Mouse (Mus musculus) stomach, postnatal 0 days (tissue): ENCODE results near the gene Ttll6. TPM values are rescaled to one million over a fixed set of nuclear protein-coding genes. Genes with fewer than 3 reads are reported as not detected.
A peak's percentile ranks its signal among the peaks of the same experiment; 100 is the strongest.

Source experiments
- ATAC-seq: fragments of 200-750 bp; cut with Nextera tagmentation; 2 replicates; pipeline ENCODE4 v1.8.0; 2017; ENCODE audit not compliant: low FRiP score, low TSS enrichment
- DNase-seq: peaks from one replicate; pipeline ENCODE4 v3.0.0-alpha.2; 2016; ENCODE audit warnings: low spot score
- H3K27ac ChIP-seq: fragments of 300-500 bp; sonication (generic); replicated peaks from 2 replicates; pipeline ENCODE4 v1.5.1; 2014; ENCODE audit warnings: mild to moderate bottlenecking, control low read depth
- H3K27me3 ChIP-seq: fragments of 300-500 bp; sonication (generic); 2 replicates; pipeline ENCODE4 v1.6.1; 2014; ENCODE audit warnings: low read length; ENCODE audit not compliant: control insufficient read depth, insufficient read depth
- H3K36me3 ChIP-seq: fragments of 300-500 bp; sonication (generic); 2 replicates; pipeline ENCODE4 v1.6.1; 2014; ENCODE audit warnings: low read length, mixed read lengths; ENCODE audit not compliant: control insufficient read depth, insufficient read depth
- H3K4me1 ChIP-seq: fragments of 300-500 bp; sonication (generic); replicated peaks from 2 replicates; pipeline ENCODE4 v1.6.1; 2014; ENCODE audit warnings: antibody characterized with exemption; ENCODE audit not compliant: control insufficient read depth, insufficient read depth
- H3K4me2 ChIP-seq: fragments of 300-500 bp; sonication (generic); replicated peaks from 2 replicates; pipeline ENCODE4 v1.6.1; 2014; ENCODE audit warnings: low read depth, mild to moderate bottlenecking, control low read depth, moderate library complexity
- H3K4me3 ChIP-seq: fragments of 300-500 bp; sonication (generic); 2 replicates; pipeline ENCODE4 v1.5.1; 2014; ENCODE audit warnings: low read depth, low read length, control low read depth
- H3K9ac ChIP-seq: fragments of 300-500 bp; sonication (generic); 2 replicates; pipeline ENCODE4 v1.6.1; 2014; ENCODE audit warnings: mild to moderate bottlenecking, low read length, control low read depth, mixed read lengths
- H3K9me3 ChIP-seq: fragments of 300-500 bp; sonication (generic); 2 replicates; pipeline ENCODE4 v1.6.1; 2016; ENCODE audit warnings: low read length; ENCODE audit not compliant: control insufficient read depth
- CTCF ChIP-seq: IDR thresholded peaks from 2 replicates; pipeline ENCODE4 v1.5.1; 2016; ENCODE audit warnings: antibody characterized with exemption, low read depth, mild to moderate bottlenecking, moderate library complexity
- EP300 ChIP-seq: optimal IDR thresholded peaks from 2 replicates; pipeline ENCODE3; 2016; ENCODE audit warnings: antibody characterized with exemption
- WGBS: fragments of 180-500 bp; shearing (Covaris S2); extraction: QIAGEN DNeasy Blood & Tissue Kit; methylation state at CpG from one replicate; pipeline ENCODE4 v1.1.7; 2014; 5-methylcytosine and 5-hydroxymethylcytosine counted together
- polyA plus RNA-seq: library from polyadenylated mRNA; unstranded; fragments of >200 nt; fragmentation: Nextera tagmentation; extraction: Ambion mirVana; gene quantifications from 2 replicates; pipeline ENCODE4 v1.2.1, GENCODE M21; 2015

Ttll6 gene
- polyA plus RNA-seq, 1 experiment from 2014 or later: 0.12 TPM

GRCm38 (mm10) chr11:96143766-96144165 is 10.2 kb downstream of the Ttll6 start:
- H3K27me3 ChIP-seq: no peaks in the 10 kb centered on the region; the same call in 1 of the 2 replicates
- 35% methylated on average over 4 of the region's 4 CpGs for WGBS
- no peaks in the 10 kb centered on the region for H3K36me3 ChIP-seq
- TF ChIP-seq CTCF: no peak
- no peak for DNase-seq
- no peaks in the 10 kb centered on the region for H3K9me3 ChIP-seq
- no peaks in the 10 kb centered on the region for H3K4me1 ChIP-seq
- no peak overlapping the region for H3K9ac ChIP-seq
- H3K4me3 ChIP-seq: no peak overlapping the region
- no peak overlapping the region for H3K4me2 ChIP-seq
- H3K27ac ChIP-seq: no peak overlapping the region
- ATAC-seq: no peak

DNA sequence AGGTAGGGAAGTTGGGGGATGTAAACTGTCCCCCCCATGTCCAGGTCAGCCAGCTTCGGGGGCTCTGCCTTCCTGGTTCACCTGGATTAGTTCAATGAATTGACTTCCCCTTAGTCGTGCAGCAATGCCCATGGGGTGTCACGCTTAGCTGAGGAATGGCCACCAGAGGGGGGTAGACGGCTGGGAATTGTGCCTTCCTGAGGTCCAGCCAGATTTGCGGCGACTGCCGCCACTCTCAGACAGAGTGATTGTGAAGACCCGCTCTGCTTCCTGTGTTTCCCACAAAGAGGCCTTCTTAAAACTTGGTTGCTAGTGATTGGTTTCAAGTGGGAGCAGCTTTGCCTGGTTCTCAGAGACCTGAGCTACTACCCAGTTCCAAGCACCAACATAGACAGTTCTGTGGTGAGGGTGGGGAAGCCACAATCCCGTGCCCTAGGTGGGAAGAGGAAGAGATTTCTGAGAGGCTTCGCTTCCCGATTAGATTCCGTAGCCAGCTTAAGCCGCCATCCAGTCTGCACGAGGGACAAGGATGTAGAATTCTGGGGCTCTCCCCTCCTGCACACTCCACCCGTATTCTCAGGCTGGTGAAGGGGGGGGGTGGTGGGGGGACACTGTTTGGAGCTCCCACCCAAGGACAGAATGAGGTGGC is 12.2 kb downstream of the Ttll6 start:
- H3K4me3 ChIP-seq: no peak overlapping the region
- WGBS: 2% methylated on average over 15 of the region's 15 CpGs
- H3K9me3 ChIP-seq: no peaks in the 10 kb centered on the region
- no peaks in the 10 kb centered on the region for H3K36me3 ChIP-seq
- TF ChIP-seq CTCF (peak; percentile 93), EP300 (no peak)
- H3K27ac ChIP-seq: no peak overlapping the region
- H3K9ac ChIP-seq: no peak overlapping the region
- peak overlapping the region; percentile 27; the same call in 1 of the 2 replicates for H3K4me2 ChIP-seq
- H3K4me1 ChIP-seq: no peaks in the 10 kb centered on the region
- no peaks in the 10 kb centered on the region; the same call in 1 of the 2 replicates for H3K27me3 ChIP-seq
- peak; percentile 81 for ATAC-seq
- DNase-seq: peak; percentile 87

DNA sequence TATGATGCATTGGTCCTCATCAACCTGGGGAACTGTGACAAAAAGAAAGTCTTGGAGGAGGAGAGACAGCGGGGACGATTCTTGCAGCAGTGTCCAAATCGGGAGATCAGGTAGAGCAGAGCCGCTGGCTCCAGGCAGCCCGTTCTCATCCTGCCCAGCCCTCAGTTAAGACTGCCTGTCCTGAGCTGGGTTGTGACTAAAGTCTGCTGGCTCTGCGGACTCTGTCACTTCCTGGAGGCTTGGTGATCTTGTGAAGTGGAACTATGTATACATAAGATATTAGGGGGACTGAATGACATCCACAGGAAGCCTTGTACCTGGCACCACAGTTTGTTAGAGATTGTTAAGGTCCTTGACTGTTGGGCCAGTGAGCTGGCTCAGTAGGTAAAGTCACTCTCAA is 13.9 kb downstream of the Ttll6 start:
- Histone ChIP-seq H3K36me3 (no peaks in the 10 kb centered on the region), H3K27me3 (no peaks in the 10 kb centered on the region; the same call in 1 of the 2 replicates), H3K4me3 (no peak overlapping the region), H3K4me1 (no peaks in the 10 kb centered on the region), H3K27ac (no peak overlapping the region), H3K4me2 (no peak overlapping the region), H3K9ac (no peak overlapping the region), H3K9me3 (no peaks in the 10 kb centered on the region)
- DNase-seq: no peak
- ATAC-seq: peak; percentile 43; the same call in 1 of the 2 replicates
- 65% methylated on average over 6 of the region's 6 CpGs for WGBS
- TF ChIP-seq EP300 (no peak), CTCF (no peak)

- ATAC-seq: no peak
- WGBS: 54% methylated on average over 12 of the region's 12 CpGs
- no peak overlapping the region for H3K4me2 ChIP-seq
Measured at GRCm38 (mm10) chr11:96164769-96165168, 31.2 kb downstream of the Ttll6 start.

GRCm38 (mm10) chr11:96168125-96168524 is 34.5 kb downstream of the Ttll6 start:
- no peak overlapping the region for H3K4me2 ChIP-seq
- no peaks in the 10 kb centered on the region for H3K9me3 ChIP-seq
- no peak overlapping the region for H3K27ac ChIP-seq
- H3K4me1 ChIP-seq: no peaks in the 10 kb centered on the region
- peaks cover 21% of the 10 kb centered on the region; the same call in 1 of the 2 replicates for H3K27me3 ChIP-seq
- no peak for ATAC-seq
- H3K9ac ChIP-seq: no peak overlapping the region
- no peak overlapping the region for H3K4me3 ChIP-seq
- TF ChIP-seq CTCF: no peak
- no peak for TF ChIP-seq EP300
- WGBS: 32% methylated on average over 9 of the region's 9 CpGs
- DNase-seq: no peak
- H3K36me3 ChIP-seq: no peaks in the 10 kb centered on the region

More at GRCm38 (mm10) chr11:96164769-96165168, 31.2 kb downstream of the Ttll6 start:
- TF ChIP-seq EP300 (no peak), CTCF (no peak)
- Histone ChIP-seq H3K9me3 (no peaks in the 10 kb centered on the region), H3K36me3 (no peaks in the 10 kb centered on the region), H3K9ac (no peak overlapping the region), H3K4me3 (no peak overlapping the region), H3K27me3 (peaks cover 7% of the 10 kb centered on the region; the same call in 1 of the 2 replicates), H3K4me1 (no peaks in the 10 kb centered on the region), H3K27ac (no peak overlapping the region)
- DNase-seq: no peak

DNA sequence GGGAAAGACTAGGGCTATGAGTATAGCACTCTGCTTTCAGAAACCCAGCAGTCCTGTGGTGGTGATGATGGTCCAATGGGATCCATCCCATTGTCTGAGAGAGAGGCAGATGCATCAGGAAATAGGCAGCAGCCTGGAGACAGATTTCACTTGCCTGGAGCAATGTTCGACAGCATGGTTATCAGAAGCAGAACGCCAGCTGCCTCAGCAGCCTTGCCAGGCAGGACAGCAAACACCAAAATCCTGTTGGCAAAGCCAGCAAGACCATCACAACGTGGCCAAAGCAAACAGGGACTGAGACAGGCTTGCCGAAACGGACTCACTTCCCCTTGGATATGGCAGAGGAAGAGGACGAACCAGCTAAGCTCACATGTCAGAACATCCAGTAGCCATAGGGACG is 35.4 kb downstream of the Ttll6 start:
- DNase-seq (no peak), ATAC-seq (no peak)
- Histone ChIP-seq H3K27ac (no peak overlapping the region), H3K4me2 (no peak overlapping the region), H3K4me3 (no peak overlapping the region), H3K9me3 (no peaks in the 10 kb centered on the region), H3K4me1 (no peaks in the 10 kb centered on the region), H3K9ac (no peak overlapping the region), H3K27me3 (peaks cover 27% of the 10 kb centered on the region), H3K36me3 (no peaks in the 10 kb centered on the region)
- TF ChIP-seq EP300 (no peak), CTCF (no peak)
- WGBS: 17% methylated on average over 7 of the region's 7 CpGs
